Comparison of ENCODE assay signal across 8 mouse cellular contexts in genomic region chr6:122811771-122812600, GRCm38 (mm10). TPM values are rescaled to one million over a fixed set of nuclear protein-coding genes. Genes with fewer than 3 reads are reported as not detected.
A peak's percentile ranks its signal among the peaks of the same experiment; 100 is the strongest.
DNase-seq lines count a peak whose midpoint lies in the region; ATAC-seq and TF ChIP-seq lines count a peak whose summit lies in the region.

No protein-coding gene starts in this region.

- no peak for TF ChIP-seq POLR2A in bone marrow, adult 2 months (IDR thresholded peaks at IDR 0.05; ENCODE audit: borderline replicate concordance, control insufficient read depth, low read depth, low read length)

- peak overlapping the region; percentile 100 for H3K27ac ChIP-seq in bone marrow, adult 2 months (ENCODE audit: control insufficient read depth, insufficient read depth, low read depth, low read length, poor library complexity)
- H3K27ac ChIP-seq in hindbrain, embryonic 16.5 days (ENCODE audit: low read depth, low read length), result peak overlapping the region; percentile 99
- peak overlapping the region; percentile 100 for H3K27ac ChIP-seq in liver, embryonic 15.5 days (replicated peaks)

- peak overlapping the region; percentile 67 for H3K4me2 ChIP-seq in hindbrain, embryonic 16.5 days (ENCODE audit: low read length)
- peak overlapping the region; percentile 82 for H3K4me2 ChIP-seq in liver, embryonic 15.5 days

- H3K27me3 ChIP-seq in erythroblast, embryonic 14.5 days (ENCODE audit: control insufficient read depth), result no peaks in the 10 kb centered on the region
- no peaks in the 10 kb centered on the region for H3K27me3 ChIP-seq in hindbrain, embryonic 16.5 days (replicated peaks; ENCODE audit: control insufficient read depth, insufficient read depth, low read length)
- no peaks in the 10 kb centered on the region for H3K27me3 ChIP-seq in liver, embryonic 15.5 days

- H3K36me3 ChIP-seq in erythroblast, embryonic 14.5 days (ENCODE audit: control insufficient read depth), result peaks cover 4% of the 10 kb centered on the region; the same call in 1 of the 2 replicates
- no peaks in the 10 kb centered on the region for H3K36me3 ChIP-seq in hindbrain, embryonic 16.5 days (ENCODE audit: control insufficient read depth, insufficient read depth, low read length)
- H3K36me3 ChIP-seq in liver, embryonic 15.5 days (replicated peaks), result no peaks in the 10 kb centered on the region

- peak; percentile 62 for DNase-seq in cerebellum, adult 11-12 months
- peak; percentile 87 for DNase-seq in naive thymus-derived CD4-positive, alpha-beta T cell, adult 2 months (ENCODE audit: low read depth)
- DNase-seq in thymus, postnatal 36 days, result peak; percentile 49 to 59

- peak overlapping the region; percentile 84 for H3K9ac ChIP-seq in hindbrain, embryonic 16.5 days (ENCODE audit: low read depth, low read length)
- H3K9ac ChIP-seq in liver, embryonic 15.5 days, result peak overlapping the region; percentile 87

- no peak for TF ChIP-seq CTCF in bone marrow, adult 2 months (IDR thresholded peaks at IDR 0.05; ENCODE audit: control insufficient read depth, insufficient read depth, low read length)

- H3K9me3 ChIP-seq in erythroblast, embryonic 14.5 days (ENCODE audit: control insufficient read depth, low read length), result no peaks in the 10 kb centered on the region; the same call in 1 of the 2 replicates
- no peaks in the 10 kb centered on the region for H3K9me3 ChIP-seq in hindbrain, embryonic 16.5 days (ENCODE audit: control insufficient read depth, low read length)
- H3K9me3 ChIP-seq in liver, embryonic 15.5 days (replicated peaks), result no peaks in the 10 kb centered on the region

- WGBS in bone marrow, adult 2 months, result 37% methylated on average over 16 of the region's 16 CpGs
- 29% methylated on average over 16 of the region's 16 CpGs for WGBS in hindbrain, embryonic 16.5 days
- 31% methylated on average over 16 of the region's 16 CpGs for WGBS in liver, embryonic 15.5 days (ENCODE audit: insufficient replicate concordance)

- peak overlapping the region; percentile 35 for H3K4me3 ChIP-seq in bone marrow, adult 2 months (replicated peaks; ENCODE audit: control insufficient read depth, low read depth, low read length)
- H3K4me3 ChIP-seq in erythroblast, embryonic 14.5 days (replicated peaks), result peak overlapping the region; percentile 69
- H3K4me3 ChIP-seq in hindbrain, embryonic 16.5 days (ENCODE audit: low read length), result peak overlapping the region; percentile 88
- peak overlapping the region; percentile 77 for H3K4me3 ChIP-seq in liver, embryonic 15.5 days (replicated peaks)

- no peak for ATAC-seq in cerebellum, adult (ENCODE audit: insufficient number of reproducible peaks, low FRiP score, low TSS enrichment)
- ATAC-seq in hindbrain, embryonic 16.5 days, result no peak
- peak; percentile 38 for ATAC-seq in liver, embryonic 15.5 days (ENCODE audit: insufficient read depth)

- peaks cover 2% of the 10 kb centered on the region; the same call in 1 of the 2 replicates for H3K4me1 ChIP-seq in bone marrow, adult 2 months (ENCODE audit: control insufficient read depth, insufficient read depth, low read length)
- H3K4me1 ChIP-seq in erythroblast, embryonic 14.5 days (ENCODE audit: control insufficient read depth), result peaks cover 36% of the 10 kb centered on the region
- peaks cover 3% of the 10 kb centered on the region for H3K4me1 ChIP-seq in hindbrain, embryonic 16.5 days (ENCODE audit: control insufficient read depth, insufficient read depth, low read depth, low read length)
- H3K4me1 ChIP-seq in liver, embryonic 15.5 days (replicated peaks), result peaks cover 32% of the 10 kb centered on the region

RNA-seq across cellular contexts. Expression of gene Foxj2, which starts 7.7 kb away (rescaled TPM):
- 9.6 and 18.0 TPM in 2 replicates for polyA plus RNA-seq in bone marrow, adult 2 months (2011; ENCODE audit: insufficient read depth, insufficient read length, low replicate concordance, missing spikeins)
- polyA plus RNA-seq in erythroblast, embryonic 14.5 days (2012), result 0.56 and 0.83 TPM in 2 replicates
- polyA plus RNA-seq in hindbrain, embryonic 16.5 days (2015; fragmentation: Nextera tagmentation; extraction: Ambion mirVana), result 6.7 and 8.3 TPM in 2 replicates
- polyA plus RNA-seq in liver, embryonic 15.5 days (2015; fragmentation: Nextera tagmentation; extraction: Ambion mirVana), result 1.3 and 1.5 TPM in 2 replicates

RNA-seq across cellular contexts. Expression of gene Slc2a3, which starts 10.5 kb away (rescaled TPM):
- polyA plus RNA-seq in bone marrow, adult 2 months (2011; ENCODE audit: insufficient read depth, insufficient read length, low replicate concordance, missing spikeins), result 45.2 and 88.2 TPM in 2 replicates
- 0.48 and 0.56 TPM in 2 replicates for polyA plus RNA-seq in erythroblast, embryonic 14.5 days (2012)
- polyA plus RNA-seq in hindbrain, embryonic 16.5 days (2015; fragmentation: Nextera tagmentation; extraction: Ambion mirVana), result 57.0 and 57.4 TPM in 2 replicates
- polyA plus RNA-seq in liver, embryonic 15.5 days (2015; fragmentation: Nextera tagmentation; extraction: Ambion mirVana), result 11.8 and 13.8 TPM in 2 replicates

RNA-seq across cellular contexts. Expression of gene C3ar1, which starts 44.0 kb away (rescaled TPM):
- 0.31 and 0.35 TPM in 2 replicates for polyA plus RNA-seq in bone marrow, adult 2 months (2011; ENCODE audit: insufficient read depth, insufficient read length, low replicate concordance, missing spikeins)
- polyA plus RNA-seq in erythroblast, embryonic 14.5 days (2012), result not detected in 2 replicates
- 1.2 and 2.2 TPM in 2 replicates for polyA plus RNA-seq in hindbrain, embryonic 16.5 days (2015; fragmentation: Nextera tagmentation; extraction: Ambion mirVana)
- 1.0 TPM in 2 replicates for polyA plus RNA-seq in liver, embryonic 15.5 days (2015; fragmentation: Nextera tagmentation; extraction: Ambion mirVana)

Comparison
In these comparisons a context has a peak if more than half of its experiments do, and no peak if none do; other contexts are left out.
1. H3K4me3 ChIP-seq: peak in every context shown above with its lines; median percentile 88 in hindbrain, embryonic 16.5 days; 77 in liver, embryonic 15.5 days; 69 in erythroblast, embryonic 14.5 days; 35 in bone marrow, adult 2 months.